Mouse (Mus musculus): Measurements from ENCODE around the gene Gsk3b. TPM values are rescaled to one million over a fixed set of nuclear protein-coding genes. Genes with fewer than 3 reads are reported as not detected.
"Not testable (repeated sequence)": the region's sequence is repeated elsewhere in the genome, so short reads cannot be mapped to it uniquely, and the experiment has no call there.

The Gsk3b gene
- polyA plus RNA-seq, 1 experiment: 7.3 TPM

- no peak for DNase-seq (ENCODE audit: low read depth in 1 of 2, low spot score in 2 of 2)
- no peak for TF ChIP-seq POLR2A (IDR thresholded peaks at IDR 0.05; ENCODE audit: low read depth, low read length)
- no peak for TF ChIP-seq CTCF (IDR thresholded peaks at IDR 0.05; ENCODE audit: extremely low read depth, insufficient read depth, insufficient read length, insufficient replicate concordance)
- no peak overlapping the region for H3K4me3 ChIP-seq (ENCODE audit: extremely low read depth, insufficient read depth, insufficient read length)
- no peaks in the 10 kb centered on the region for H3K4me1 ChIP-seq (ENCODE audit: control insufficient read depth, insufficient read depth, insufficient read length)
- no peaks in the 10 kb centered on the region for H3K27me3 ChIP-seq (ENCODE audit: control insufficient read depth, insufficient read depth, low read length)
- H3K27ac ChIP-seq (ENCODE audit: insufficient read depth, low read length): no peak overlapping the region
- 99% methylated on average over 6 of the region's 6 CpGs for WGBS
- H3K36me3 ChIP-seq (ENCODE audit: control insufficient read depth, insufficient read depth, low read length): peaks cover 19% of the 10 kb centered on the region; the same call in 1 of the 2 replicates
Observed at GRCm38 (mm10) chr16:38191460-38191859, 102.7 kb downstream of the Gsk3b start.

- Histone ChIP-seq H3K36me3 (ENCODE audit: control insufficient read depth, insufficient read depth, low read length) (peaks cover 18% of the 10 kb centered on the region; the same call in 1 of the 2 replicates), H3K27ac (ENCODE audit: insufficient read depth, low read length) (no peak overlapping the region), H3K27me3 (ENCODE audit: control insufficient read depth, insufficient read depth, low read length) (no peaks in the 10 kb centered on the region), H3K4me1 (ENCODE audit: control insufficient read depth, insufficient read depth, insufficient read length) (no peaks in the 10 kb centered on the region), H3K4me3 (ENCODE audit: extremely low read depth, insufficient read depth, insufficient read length) (no peak overlapping the region)
- no peak for DNase-seq (ENCODE audit: low read depth in 1 of 2, low spot score in 2 of 2)
- 94% methylated on average over 6 of the region's 6 CpGs for WGBS
- TF ChIP-seq POLR2A (IDR thresholded peaks at IDR 0.05; ENCODE audit: low read depth, low read length) (no peak), CTCF (IDR thresholded peaks at IDR 0.05; ENCODE audit: extremely low read depth, insufficient read depth, insufficient read length, insufficient replicate concordance) (no peak)
Observed at GRCm38 (mm10) chr16:38192640-38193039, 103.8 kb downstream of the Gsk3b start.

GRCm38 (mm10) chr16:38197299-38197698 is 108.5 kb downstream of the Gsk3b start:
- WGBS: 41% methylated on average over 4 of the region's 4 CpGs
- Histone ChIP-seq H3K4me1 (ENCODE audit: control insufficient read depth, insufficient read depth, insufficient read length) (no peaks in the 10 kb centered on the region), H3K36me3 (ENCODE audit: control insufficient read depth, insufficient read depth, low read length) (peaks cover 14% of the 10 kb centered on the region), H3K4me3 (ENCODE audit: extremely low read depth, insufficient read depth, insufficient read length) (no peak overlapping the region), H3K27ac (ENCODE audit: insufficient read depth, low read length) (no peak overlapping the region), H3K27me3 (ENCODE audit: control insufficient read depth, insufficient read depth, low read length) (no peaks in the 10 kb centered on the region)
- peak; percentile 33 to 52 for DNase-seq (ENCODE audit: low read depth in 1 of 2, low spot score in 2 of 2)
- TF ChIP-seq CTCF (IDR thresholded peaks at IDR 0.05; ENCODE audit: extremely low read depth, insufficient read depth, insufficient read length, insufficient replicate concordance) (peak; percentile 7; the same call in 1 of the 2 replicates), POLR2A (IDR thresholded peaks at IDR 0.05; ENCODE audit: low read depth, low read length) (no peak)

GRCm38 (mm10) chr16:38205272-38205671 is 116.5 kb downstream of the Gsk3b start:
- Histone ChIP-seq H3K4me3 (ENCODE audit: extremely low read depth, insufficient read depth, insufficient read length) (no peak overlapping the region), H3K27me3 (ENCODE audit: control insufficient read depth, insufficient read depth, low read length) (no peaks in the 10 kb centered on the region), H3K4me1 (ENCODE audit: control insufficient read depth, insufficient read depth, insufficient read length) (no peaks in the 10 kb centered on the region), H3K27ac (ENCODE audit: insufficient read depth, low read length) (no peak overlapping the region), H3K36me3 (ENCODE audit: control insufficient read depth, insufficient read depth, low read length) (peaks cover 10% of the 10 kb centered on the region)
- no peak for DNase-seq (ENCODE audit: low read depth in 1 of 2, low spot score in 2 of 2)
- TF ChIP-seq CTCF (IDR thresholded peaks at IDR 0.05; ENCODE audit: extremely low read depth, insufficient read depth, insufficient read length, insufficient replicate concordance): no peak
- TF ChIP-seq POLR2A (IDR thresholded peaks at IDR 0.05; ENCODE audit: low read depth, low read length): no peak
- 98% methylated on average over 7 of the region's 7 CpGs for WGBS

DNA sequence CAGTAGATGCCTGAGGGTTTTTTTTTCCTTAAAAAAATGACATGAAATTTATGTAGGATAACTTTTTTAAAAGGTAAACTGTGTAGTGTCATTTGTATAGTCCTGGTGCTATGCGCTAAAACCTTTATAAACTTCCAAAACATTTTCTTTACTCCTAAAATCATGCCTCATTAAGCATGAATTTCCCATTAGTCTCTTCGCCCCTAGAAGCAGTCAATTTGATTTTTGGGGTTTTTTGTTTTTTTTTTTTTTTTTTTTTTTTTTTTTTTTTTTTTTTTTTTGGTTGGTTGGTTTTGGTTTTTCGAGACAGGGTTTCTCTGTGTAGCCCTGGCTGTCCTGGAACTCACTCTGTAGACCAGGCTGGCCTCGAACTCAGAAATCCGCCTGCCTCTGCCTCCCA is 133.7 kb downstream of the Gsk3b start:
- not testable (repeated sequence) for H3K4me1 ChIP-seq (ENCODE audit: control insufficient read depth, insufficient read depth, insufficient read length); DNase-seq (ENCODE audit: low read depth in 1 of 2, low spot score in 2 of 2); H3K27me3 ChIP-seq (ENCODE audit: control insufficient read depth, insufficient read depth, low read length); H3K4me3 ChIP-seq (ENCODE audit: extremely low read depth, insufficient read depth, insufficient read length); H3K27ac ChIP-seq (ENCODE audit: insufficient read depth, low read length)
- 89% methylated on average over 5 of the region's 5 CpGs for WGBS
- H3K36me3 ChIP-seq (ENCODE audit: control insufficient read depth, insufficient read depth, low read length): peaks cover 17% of the 10 kb centered on the region

DNA sequence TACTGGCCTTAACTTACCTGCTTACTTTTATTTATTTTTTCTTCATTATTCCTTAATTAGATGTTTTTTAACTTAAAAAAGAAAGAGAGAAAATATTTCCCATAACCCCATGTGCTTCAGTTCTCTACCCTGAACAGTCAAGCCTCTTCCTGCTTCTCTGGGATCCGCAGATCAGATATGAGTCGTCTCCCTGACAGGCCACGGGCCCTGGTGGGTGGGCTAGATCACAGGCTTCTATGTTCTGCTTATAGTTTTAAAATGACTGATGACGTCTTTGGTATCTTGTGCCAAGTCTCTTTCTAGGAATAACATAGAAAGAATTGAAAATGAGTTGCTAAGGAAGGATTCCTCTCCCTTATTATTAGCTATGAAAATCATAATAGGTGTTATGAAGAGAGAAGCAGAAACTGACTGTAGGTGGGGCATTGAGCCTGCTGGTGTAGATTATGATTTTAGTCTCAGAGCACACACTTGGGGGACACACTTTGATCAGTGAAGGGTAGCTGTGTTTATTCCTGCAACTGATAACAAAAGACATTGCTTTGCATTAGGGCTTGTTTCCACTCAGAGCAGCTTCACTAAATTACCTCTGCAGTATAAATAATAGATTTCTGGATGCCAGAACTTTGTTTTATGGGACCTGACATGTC is 148.3 kb downstream of the Gsk3b start:
- no peak overlapping the region for H3K27ac ChIP-seq (ENCODE audit: insufficient read depth, low read length)
- H3K4me1 ChIP-seq (ENCODE audit: control insufficient read depth, insufficient read depth, insufficient read length): peaks cover 8% of the 10 kb centered on the region; the same call in 1 of the 2 replicates
- no peak for DNase-seq (ENCODE audit: low read depth in 1 of 2, low spot score in 2 of 2)
- no peaks in the 10 kb centered on the region for H3K27me3 ChIP-seq (ENCODE audit: control insufficient read depth, insufficient read depth, low read length)
- no peak overlapping the region for H3K4me3 ChIP-seq (ENCODE audit: extremely low read depth, insufficient read depth, insufficient read length)
- no peak for TF ChIP-seq POLR2A (IDR thresholded peaks at IDR 0.05; ENCODE audit: low read depth, low read length)
- TF ChIP-seq CTCF (IDR thresholded peaks at IDR 0.05; ENCODE audit: extremely low read depth, insufficient read depth, insufficient read length, insufficient replicate concordance): no peak
- 77% methylated on average over 4 of the region's 4 CpGs for WGBS
- peaks cover 3% of the 10 kb centered on the region; the same call in 1 of the 2 replicates for H3K36me3 ChIP-seq (ENCODE audit: control insufficient read depth, insufficient read depth, low read length)

DNA sequence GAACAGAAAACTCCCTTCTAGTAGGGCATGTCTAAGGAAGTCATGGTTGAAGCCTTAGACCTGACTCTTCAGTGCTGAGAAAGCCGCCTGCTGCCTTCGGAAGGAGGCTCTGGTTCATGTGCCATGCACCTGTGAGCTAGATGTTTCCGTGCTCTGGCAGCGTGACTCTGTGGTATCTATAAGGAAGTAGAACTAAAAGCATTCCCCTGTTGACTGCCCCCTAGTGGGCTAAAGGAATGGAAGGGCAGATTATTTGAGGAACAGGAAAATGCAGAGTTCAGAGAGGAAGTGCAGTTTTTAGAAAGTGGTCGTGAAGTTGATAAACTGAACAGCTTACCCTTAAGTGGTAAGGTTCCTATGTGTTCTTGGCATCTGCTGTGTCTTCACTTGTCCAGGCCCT is 150.9 kb downstream of the Gsk3b start:
- peak overlapping the region; percentile 12; the same call in 1 of the 2 replicates for H3K27ac ChIP-seq (ENCODE audit: insufficient read depth, low read length)
- WGBS: 8% methylated on average over 5 of the region's 5 CpGs

More for the DNA sequence above, 150.9 kb downstream of the Gsk3b start:
- peak; percentile 77 to 85 for DNase-seq (ENCODE audit: low read depth in 1 of 2, low spot score in 2 of 2)
- Histone ChIP-seq H3K4me1 (ENCODE audit: control insufficient read depth, insufficient read depth, insufficient read length) (peaks cover 8% of the 10 kb centered on the region; the same call in 1 of the 2 replicates), H3K4me3 (ENCODE audit: extremely low read depth, insufficient read depth, insufficient read length) (no peak overlapping the region), H3K36me3 (ENCODE audit: control insufficient read depth, insufficient read depth, low read length) (peaks cover 5% of the 10 kb centered on the region), H3K27me3 (ENCODE audit: control insufficient read depth, insufficient read depth, low read length) (no peaks in the 10 kb centered on the region)
- TF ChIP-seq CTCF (IDR thresholded peaks at IDR 0.05; ENCODE audit: extremely low read depth, insufficient read depth, insufficient read length, insufficient replicate concordance): 0 out of 2 replicates have a peak, but pooled peaks have one; percentile 3
- TF ChIP-seq POLR2A (IDR thresholded peaks at IDR 0.05; ENCODE audit: low read depth, low read length): no peak

Data from spleen, adult 2 months (tissue).